Mouse (Mus musculus) erythroblast, embryonic 14.5 days (primary cell): ENCODE data around the gene Hipk2.

Source experiments
- GATA1 ChIP-seq: IDR thresholded peaks from 2 replicates; pipeline ENCODE4 v1.6.1; 2012; ENCODE audit warnings: low read length, inconsistent platforms, mixed read lengths
- TAL1 ChIP-seq: IDR thresholded peaks from 3 replicates; pipeline ENCODE4 v1.6.1; 2012; ENCODE audit warnings: low read length, inconsistent platforms, mixed read lengths

GRCm38 (mm10) chr6:38840380-38840779 is 35.6 kb downstream of the Hipk2 start:
- TF ChIP-seq TAL1 (no peak), GATA1 (no peak)
